Mouse (Mus musculus) intestine, postnatal 0 days (tissue): ENCODE measurements around the gene Grid1. TPM values are rescaled to one million over a fixed set of nuclear protein-coding genes. Genes with fewer than 3 reads are reported as not detected.

Source experiments
- ATAC-seq: fragments of 200-750 bp; cut with Nextera tagmentation; 2 replicates; pipeline ENCODE4 v1.8.0; 2017; ENCODE audit warnings: mild to moderate bottlenecking, moderate TSS enrichment, moderate library complexity
- H3K27ac ChIP-seq: fragments of 300-500 bp; sonication (generic); 2 replicates; pipeline ENCODE4 v1.5.1; 2014; ENCODE audit warnings: mild to moderate bottlenecking, low read depth, low read length, moderate library complexity
- H3K27me3 ChIP-seq: fragments of 300-500 bp; sonication (generic); replicated peaks from 2 replicates; pipeline ENCODE4 v1.6.1; 2014; ENCODE audit warnings: low read length, mixed read lengths; ENCODE audit not compliant: control insufficient read depth, insufficient read depth
- H3K36me3 ChIP-seq: fragments of 300-500 bp; sonication (generic); 2 replicates; pipeline ENCODE4 v1.6.1; 2014; ENCODE audit warnings: mild to moderate bottlenecking, moderate library complexity; ENCODE audit not compliant: control insufficient read depth, insufficient read depth
- H3K4me1 ChIP-seq: fragments of 300-500 bp; sonication (generic); replicated peaks from 2 replicates; pipeline ENCODE4 v1.6.1; 2014; ENCODE audit warnings: antibody characterized with exemption, low read length, mixed read lengths; ENCODE audit not compliant: control insufficient read depth, insufficient read depth
- H3K4me2 ChIP-seq: fragments of 300-500 bp; sonication (generic); replicated peaks from 2 replicates; pipeline ENCODE4 v1.6.1; 2014; ENCODE audit warnings: low read depth, mild to moderate bottlenecking, moderate library complexity
- H3K4me3 ChIP-seq: fragments of 300-500 bp; sonication (generic); 2 replicates; pipeline ENCODE4 v1.5.1; 2014; ENCODE audit warnings: low read depth, low read length
- H3K9ac ChIP-seq: fragments of 300-500 bp; sonication (generic); 2 replicates; pipeline ENCODE4 v1.6.1; 2014; ENCODE audit warnings: mild to moderate bottlenecking, low read depth, low read length
- H3K9me3 ChIP-seq: fragments of 300-500 bp; sonication (generic); 2 replicates; pipeline ENCODE4 v1.6.1; 2016; ENCODE audit warnings: mixed run types; ENCODE audit not compliant: control insufficient read depth
- CTCF ChIP-seq: sonication (generic); IDR thresholded peaks from 2 replicates; pipeline ENCODE4 v1.5.1; 2016; ENCODE audit warnings: low read depth, mild to moderate bottlenecking, control low read depth, antibody characterized with exemption, moderate library complexity
- WGBS: fragments of 180-500 bp; shearing (Covaris S2); extraction: QIAGEN DNeasy Blood & Tissue Kit; methylation state at CpG from one replicate; pipeline ENCODE4 v1.1.7; 2014; 5-methylcytosine and 5-hydroxymethylcytosine counted together
- polyA plus RNA-seq: library from polyadenylated mRNA; unstranded; fragments of >200 nt; fragmentation: Nextera tagmentation; extraction: Ambion mirVana; gene quantifications from 2 replicates; pipeline ENCODE4 v1.2.1, GENCODE M21; 2015

Gene Grid1
- polyA plus RNA-seq, 1 experiment from 2014 or later = 0.12 TPM

- H3K4me2 ChIP-seq = no peak overlapping the region
- ATAC-seq = no peak
- no peaks in the 10 kb centered on the region for H3K9me3 ChIP-seq
- TF ChIP-seq CTCF = no peak
- no peak overlapping the region for H3K9ac ChIP-seq
- H3K27ac ChIP-seq = no peak overlapping the region
- H3K4me1 ChIP-seq = no peaks in the 10 kb centered on the region
- H3K4me3 ChIP-seq = no peak overlapping the region
- WGBS = 24% methylated on average over 6 of the region's 6 CpGs
- no peaks in the 10 kb centered on the region for H3K27me3 ChIP-seq
- H3K36me3 ChIP-seq = no peaks in the 10 kb centered on the region
Observed at GRCm38 (mm10) chr14:34879996-34880395, 60.1 kb downstream of the Grid1 start.

- no peak for ATAC-seq
- H3K4me1 ChIP-seq = no peaks in the 10 kb centered on the region
Observed at GRCm38 (mm10) chr14:34880431-34881421, 60.8 kb downstream of the Grid1 start.

GRCm38 (mm10) chr14:34884194-34884593 is 64.3 kb downstream of the Grid1 start:
- no peak for TF ChIP-seq CTCF

More at GRCm38 (mm10) chr14:34880431-34881421, 60.8 kb downstream of the Grid1 start:
- H3K4me2 ChIP-seq = no peak overlapping the region
- no peak overlapping the region for H3K27ac ChIP-seq
- 22% methylated on average over 8 of the region's 8 CpGs for WGBS
- H3K9me3 ChIP-seq = no peaks in the 10 kb centered on the region
- no peak overlapping the region for H3K4me3 ChIP-seq
- no peak for TF ChIP-seq CTCF
- H3K9ac ChIP-seq = no peak overlapping the region
- no peaks in the 10 kb centered on the region for H3K27me3 ChIP-seq
- H3K36me3 ChIP-seq = no peaks in the 10 kb centered on the region

GRCm38 (mm10) chr14:34884611-34885010 is 64.7 kb downstream of the Grid1 start:
- no peak for ATAC-seq
- H3K27me3 ChIP-seq = no peaks in the 10 kb centered on the region
- 93% methylated on average over 3 of the region's 3 CpGs for WGBS
- no peak for TF ChIP-seq CTCF
- H3K27ac ChIP-seq = no peak overlapping the region
- H3K9ac ChIP-seq = no peak overlapping the region
- no peaks in the 10 kb centered on the region for H3K4me1 ChIP-seq
- H3K9me3 ChIP-seq = no peaks in the 10 kb centered on the region
- H3K4me3 ChIP-seq = no peak overlapping the region
- no peaks in the 10 kb centered on the region for H3K36me3 ChIP-seq
- H3K4me2 ChIP-seq = no peak overlapping the region

More at GRCm38 (mm10) chr14:34884194-34884593, 64.3 kb downstream of the Grid1 start:
- Histone ChIP-seq H3K9ac (no peak overlapping the region), H3K4me1 (no peaks in the 10 kb centered on the region), H3K27me3 (no peaks in the 10 kb centered on the region), H3K4me2 (no peak overlapping the region), H3K36me3 (no peaks in the 10 kb centered on the region), H3K9me3 (no peaks in the 10 kb centered on the region), H3K27ac (no peak overlapping the region), H3K4me3 (no peak overlapping the region)
- 93% methylated on average over 11 of the region's 11 CpGs for WGBS
- ATAC-seq = no peak

- no peak for TF ChIP-seq CTCF
- no peak for ATAC-seq
- Histone ChIP-seq H3K4me3 (no peak overlapping the region), H3K9ac (no peak overlapping the region), H3K9me3 (no peaks in the 10 kb centered on the region), H3K27ac (no peak overlapping the region), H3K27me3 (no peaks in the 10 kb centered on the region), H3K4me1 (no peaks in the 10 kb centered on the region), H3K4me2 (no peak overlapping the region), H3K36me3 (no peaks in the 10 kb centered on the region)
- 7% methylated on average over 6 of the region's 6 CpGs for WGBS
Observed at GRCm38 (mm10) chr14:34891769-34892532, 72.0 kb downstream of the Grid1 start.
